Mouse (Mus musculus): ENCODE measurements around the gene Cdk10. TPM values are rescaled to one million over a fixed set of nuclear protein-coding genes. Genes with fewer than 3 reads are reported as not detected.
"Not testable (repeated sequence)": the region's sequence is repeated elsewhere in the genome, so short reads cannot be mapped to it uniquely, and the experiment has no call there.

The Cdk10 gene
- polyA plus RNA-seq, 1 experiment from 2014 or later: 38.8 TPM

DNA sequence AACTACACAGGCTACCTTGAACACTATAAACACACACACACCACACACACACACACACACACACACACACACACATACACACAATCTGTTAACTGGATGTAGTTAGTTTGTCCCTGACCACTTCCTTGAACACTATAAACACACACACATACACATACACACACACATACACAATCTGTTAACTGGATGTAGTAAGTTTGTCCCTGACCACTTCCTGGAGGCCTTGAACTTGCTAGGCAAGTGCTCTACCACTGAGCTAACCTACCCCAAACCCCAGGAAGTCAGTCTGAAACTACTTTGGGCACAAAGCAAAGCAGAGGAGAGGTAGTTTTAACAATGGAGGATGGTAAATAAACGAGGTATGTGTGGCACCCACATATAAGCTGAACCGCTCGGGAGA, 21.1 kb upstream of the Cdk10 start:
- Histone ChIP-seq H3K4me1 (no peaks in the 10 kb centered on the region), H3K36me3 (ENCODE audit: poor library complexity, severe bottlenecking) (peaks cover 48% of the 10 kb centered on the region), H3K27ac (no peak overlapping the region), H3K9ac (no peak overlapping the region), H3K4me2 (no peak overlapping the region), H3K27me3 (peaks cover 3% of the 10 kb centered on the region; the same call in 1 of the 2 replicates), H3K9me3 (replicated peaks) (no peaks in the 10 kb centered on the region), H3K4me3 (no peak overlapping the region)
- ATAC-seq: no peak
- WGBS: 92% methylated on average over 3 of the region's 3 CpGs

DNA sequence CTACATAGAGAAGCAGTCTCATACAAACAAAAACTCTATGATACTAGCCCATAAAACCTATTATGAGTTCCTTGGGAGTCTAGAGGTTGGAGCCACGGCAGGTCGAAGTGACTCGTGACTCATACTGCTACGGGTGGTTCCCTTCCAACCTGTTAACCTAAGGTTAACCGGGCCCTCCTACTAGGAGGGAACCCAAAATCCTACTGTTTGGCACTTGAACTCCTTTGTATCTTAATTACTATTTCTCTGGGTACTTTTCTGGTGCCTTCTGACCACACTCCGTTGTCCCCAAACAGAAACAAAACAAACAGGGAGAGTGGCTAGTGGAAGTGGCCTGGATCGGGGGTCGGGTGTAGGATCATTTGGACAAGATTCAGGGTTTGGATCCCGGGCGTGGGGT, 12.8 kb upstream of the Cdk10 start:
- 52% methylated on average over 10 of the region's 10 CpGs for WGBS
- Histone ChIP-seq H3K36me3 (ENCODE audit: poor library complexity, severe bottlenecking) (peaks cover 35% of the 10 kb centered on the region), H3K27me3 (no peaks in the 10 kb centered on the region), H3K27ac (no peak overlapping the region), H3K9ac (peak overlapping the region; percentile 97), H3K4me1 (peaks cover 23% of the 10 kb centered on the region), H3K9me3 (replicated peaks) (no peaks in the 10 kb centered on the region), H3K4me2 (peak overlapping the region; percentile 95), H3K4me3 (peak overlapping the region; percentile 95)
- no peak for ATAC-seq

DNA sequence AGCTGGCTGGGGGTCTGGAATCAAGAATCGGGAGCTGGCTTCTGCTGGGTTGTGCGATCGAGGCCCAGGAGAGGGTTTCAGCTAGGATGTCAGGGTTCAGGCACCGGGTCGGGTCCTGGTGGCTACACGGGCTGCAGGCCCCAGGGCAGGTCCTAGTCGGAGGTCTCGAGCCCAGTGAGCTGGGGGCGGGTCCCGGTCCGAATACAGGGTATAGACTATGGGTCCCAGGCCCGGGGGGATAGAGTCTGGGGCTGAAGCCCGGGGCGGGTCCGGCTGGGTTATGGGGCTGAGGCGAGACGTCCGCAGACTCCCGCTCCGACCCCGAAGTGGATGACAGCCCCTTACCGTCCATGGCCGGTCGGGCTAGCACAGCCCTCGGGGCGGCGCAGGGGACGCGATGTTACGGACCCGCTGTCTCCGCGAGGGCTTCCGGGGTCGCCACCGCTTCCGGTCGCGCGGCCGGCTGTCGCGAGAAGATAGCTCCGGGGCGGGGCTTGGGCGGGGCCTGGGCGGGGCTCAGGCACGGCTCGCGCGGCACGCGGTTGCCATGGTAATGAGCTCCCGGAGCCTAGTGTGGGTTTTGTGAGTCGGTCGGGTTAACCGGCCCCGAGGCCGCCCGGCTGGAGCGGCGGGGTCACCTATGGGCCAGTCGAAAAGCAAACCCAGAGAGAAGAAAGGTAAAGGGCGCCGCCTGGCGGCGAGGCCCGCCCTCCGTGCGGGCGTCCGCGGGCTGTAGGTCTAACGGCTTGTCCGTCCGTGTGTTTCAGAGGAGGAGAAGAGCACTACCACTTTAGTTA, 12.1 kb upstream of the Cdk10 start, which contains the start of the genes Chmp1a and Spata33:
Chmp1a (minus strand) TSS at position 443 of the 797 bp plus-strand sequence.
Spata33 (plus strand) TSS at position 512 of the 797 bp plus-strand sequence.
- no peaks in the 10 kb centered on the region for H3K27me3 ChIP-seq
- no peaks in the 10 kb centered on the region for H3K9me3 ChIP-seq (replicated peaks)
- H3K27ac ChIP-seq: 0 out of 2 replicates have a peak within 1 kb of the TSS, but pooled peaks have one; percentile 8
- H3K4me3 ChIP-seq: peak within 1 kb of the TSS; percentile 95
- H3K4me1 ChIP-seq: peaks cover 23% of the 10 kb centered on the region
- WGBS: under 1% methylated on average over 76 of the region's 76 CpGs
- peak within 1 kb of the TSS; percentile 97 for H3K9ac ChIP-seq
- peak within 1 kb of the TSS; percentile 95 for H3K4me2 ChIP-seq
- H3K36me3 ChIP-seq (ENCODE audit: poor library complexity, severe bottlenecking): peaks cover 29% of the 10 kb centered on the region
- ATAC-seq: peak; percentile 95

DNA sequence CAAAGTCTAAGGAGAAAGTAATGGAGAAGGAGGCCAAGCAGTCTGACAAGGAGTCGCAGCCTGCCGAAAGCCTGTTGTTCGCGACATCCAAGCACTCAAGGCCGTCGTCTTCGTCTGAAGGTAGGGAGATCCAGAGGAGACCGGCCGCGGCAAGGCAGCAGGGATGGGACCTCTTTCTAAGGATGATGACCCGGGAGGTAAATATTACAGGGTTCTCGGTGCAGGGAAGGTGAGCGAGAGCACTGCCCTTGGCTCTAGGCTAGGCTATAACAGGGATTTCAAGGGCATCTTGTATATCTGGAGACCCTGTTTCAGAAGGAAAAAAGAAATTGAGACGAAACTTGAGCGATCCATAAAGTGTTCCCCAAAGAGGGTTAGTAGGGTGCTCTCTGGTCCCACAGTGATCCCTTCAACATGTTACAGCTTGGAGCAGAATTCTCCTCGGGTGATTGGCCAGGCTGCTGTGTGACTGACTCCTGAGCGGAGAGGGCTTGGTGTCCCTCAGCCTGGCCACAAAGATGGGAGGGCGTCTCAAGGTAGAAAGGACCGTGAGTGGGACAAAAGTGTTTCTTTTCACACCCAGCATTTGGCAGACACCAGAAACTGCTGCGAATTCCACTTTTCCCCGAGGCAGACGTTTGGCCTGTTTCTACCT, 11.4 kb upstream of the Cdk10 start:
- ATAC-seq: no peak; the same call in none of the 2 replicates
- Histone ChIP-seq H3K27ac (0 out of 2 replicates have a peak overlapping the region, but pooled peaks have one; percentile 8), H3K4me2 (peak overlapping the region; percentile 95), H3K4me3 (peak overlapping the region; percentile 95), H3K9me3 (replicated peaks) (no peaks in the 10 kb centered on the region), H3K36me3 (ENCODE audit: poor library complexity, severe bottlenecking) (peaks cover 21% of the 10 kb centered on the region), H3K4me1 (peaks cover 23% of the 10 kb centered on the region), H3K9ac (peak overlapping the region; percentile 97), H3K27me3 (no peaks in the 10 kb centered on the region)
- 22% methylated on average over 22 of the region's 22 CpGs for WGBS

DNA sequence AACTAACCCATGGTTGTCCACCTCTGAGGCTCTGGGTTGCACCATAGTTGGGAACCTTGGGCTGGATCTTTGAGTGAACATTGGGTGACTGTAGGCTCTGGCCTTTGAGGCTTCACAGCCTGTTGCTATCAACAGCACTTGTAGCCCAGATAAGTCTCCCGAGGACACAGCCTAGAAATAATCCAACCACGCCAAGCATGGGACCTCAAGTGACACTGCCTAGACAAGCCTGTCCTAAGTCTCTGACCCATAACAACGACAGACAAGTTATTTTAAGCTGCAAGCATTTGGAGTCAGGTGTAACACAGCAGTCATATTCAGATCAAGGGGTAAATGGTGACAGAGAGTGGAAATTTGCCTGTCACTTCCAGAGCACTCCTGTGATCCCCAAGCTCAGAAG, 9.2 kb upstream of the Cdk10 start:
- H3K4me1 ChIP-seq: peaks cover 23% of the 10 kb centered on the region
- H3K9me3 ChIP-seq (replicated peaks): no peaks in the 10 kb centered on the region
- H3K4me2 ChIP-seq: no peak overlapping the region
- H3K36me3 ChIP-seq (ENCODE audit: poor library complexity, severe bottlenecking): no peaks in the 10 kb centered on the region
- 78% methylated on average over 3 of the region's 3 CpGs for WGBS
- no peak for ATAC-seq
- H3K4me3 ChIP-seq: no peak overlapping the region
- H3K27ac ChIP-seq: no peak overlapping the region
- no peak overlapping the region for H3K9ac ChIP-seq
- H3K27me3 ChIP-seq: no peaks in the 10 kb centered on the region

DNA sequence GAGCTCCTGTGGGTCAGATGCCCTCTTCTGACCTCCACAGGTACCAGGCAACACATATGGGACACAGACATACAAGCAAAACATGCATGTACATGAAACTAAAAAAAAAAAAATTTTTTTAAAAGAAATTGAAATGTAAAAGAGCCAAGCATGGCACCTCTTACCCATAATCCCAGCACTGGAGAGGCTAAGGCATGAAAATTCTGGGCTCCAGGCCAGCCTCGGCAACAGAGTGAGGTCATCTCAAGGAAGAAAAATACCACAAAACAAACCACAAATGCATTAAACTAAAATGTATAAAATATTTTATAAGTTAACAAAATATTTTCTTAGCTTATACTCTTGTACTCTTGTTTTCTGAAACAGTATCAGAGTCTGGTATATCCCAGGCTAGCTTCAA, 3.7 kb upstream of the Cdk10 start:
- H3K4me2 ChIP-seq: no peak overlapping the region
- H3K9ac ChIP-seq: no peak overlapping the region
- H3K36me3 ChIP-seq (ENCODE audit: poor library complexity, severe bottlenecking): no peaks in the 10 kb centered on the region
- no peak overlapping the region for H3K27ac ChIP-seq
- no peak for ATAC-seq
- 92% methylated on average over 1 of the region's 1 CpGs for WGBS
- H3K4me3 ChIP-seq: no peak overlapping the region
- H3K27me3 ChIP-seq: no peaks in the 10 kb centered on the region
- peaks cover 15% of the 10 kb centered on the region for H3K4me1 ChIP-seq
- no peaks in the 10 kb centered on the region for H3K9me3 ChIP-seq (replicated peaks)

DNA sequence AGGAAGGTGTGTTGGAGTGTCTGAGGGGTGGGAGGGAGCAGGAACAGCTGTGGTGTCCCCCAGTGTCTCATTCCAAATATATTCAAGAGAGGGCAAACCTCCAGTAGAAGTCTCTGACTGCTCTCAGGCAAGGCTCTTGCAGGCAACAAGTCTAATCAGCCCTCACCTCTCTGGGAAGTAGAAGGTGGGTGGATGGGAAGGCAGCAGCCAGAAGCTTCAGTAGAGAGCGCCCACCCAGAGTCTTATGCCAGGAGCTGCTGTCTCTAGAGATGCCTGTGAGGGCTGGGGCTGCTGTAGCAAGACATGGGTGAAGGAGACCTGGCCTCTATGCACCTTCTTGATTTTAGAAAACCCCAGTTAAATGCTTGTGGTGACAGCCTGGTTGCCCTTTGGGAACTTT, 3.8 kb downstream of the Cdk10 start:
- Histone ChIP-seq H3K4me1 (peaks cover 15% of the 10 kb centered on the region), H3K9ac (no peak overlapping the region), H3K27me3 (0 out of 2 replicates have a peak, but pooled peaks cover 5% of the 10 kb centered on the region), H3K4me2 (no peak overlapping the region), H3K4me3 (no peak overlapping the region), H3K27ac (no peak overlapping the region), H3K36me3 (ENCODE audit: poor library complexity, severe bottlenecking) (peaks cover 37% of the 10 kb centered on the region), H3K9me3 (replicated peaks) (no peaks in the 10 kb centered on the region)
- no peak for ATAC-seq
- 96% methylated on average over 1 of the region's 1 CpGs for WGBS

DNA sequence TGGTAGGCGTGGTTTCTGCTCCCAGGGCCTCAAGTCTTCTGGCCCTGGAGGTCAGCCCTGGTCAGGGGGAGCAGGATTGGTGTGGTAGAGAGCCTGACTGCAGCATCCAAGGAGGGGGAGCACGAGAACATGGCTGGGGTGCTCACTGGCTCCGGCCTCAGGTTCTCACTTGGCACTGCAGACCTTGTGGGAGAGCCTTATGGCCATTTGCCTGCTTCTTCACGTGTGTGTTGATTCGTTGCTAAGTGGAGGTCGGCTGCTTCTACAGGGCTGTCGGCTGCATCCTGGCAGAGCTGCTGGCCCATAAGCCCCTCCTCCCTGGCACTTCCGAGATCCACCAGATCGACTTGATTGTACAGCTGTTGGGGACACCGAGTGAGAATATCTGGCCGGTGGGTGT, 5.7 kb downstream of the Cdk10 start:
- 86% methylated on average over 11 of the region's 11 CpGs for WGBS

DNA sequence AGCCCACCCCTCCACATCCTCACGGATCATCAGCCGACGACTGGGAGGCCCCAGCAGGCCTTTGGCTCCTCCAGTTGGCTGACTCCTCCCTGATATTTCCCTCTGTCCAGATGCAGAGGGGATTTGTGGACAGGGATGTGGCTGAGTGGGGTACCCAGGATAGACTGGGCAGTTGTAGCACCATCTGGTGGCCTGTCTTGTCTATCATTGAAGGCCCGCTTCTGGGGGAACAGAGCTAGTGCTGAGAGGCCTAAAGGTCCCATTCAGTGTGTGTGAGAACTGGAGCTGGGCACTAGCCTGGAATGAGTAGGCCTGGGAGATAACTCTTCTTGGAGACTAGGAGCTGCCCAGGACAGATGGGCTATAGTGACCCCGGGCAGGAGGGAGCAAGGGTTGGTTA, 7.1 kb downstream of the Cdk10 start:
- Histone ChIP-seq H3K36me3 (ENCODE audit: poor library complexity, severe bottlenecking) (peaks cover 34% of the 10 kb centered on the region), H3K4me3 (no peak overlapping the region), H3K9me3 (replicated peaks) (no peaks in the 10 kb centered on the region), H3K9ac (no peak overlapping the region), H3K27ac (no peak overlapping the region), H3K27me3 (peaks cover 38% of the 10 kb centered on the region), H3K4me1 (peaks cover 18% of the 10 kb centered on the region), H3K4me2 (no peak overlapping the region)
- ATAC-seq: no peak
- WGBS: 66% methylated on average over 5 of the region's 5 CpGs

More for the DNA sequence above, 5.7 kb downstream of the Cdk10 start:
- peaks cover 37% of the 10 kb centered on the region for H3K36me3 ChIP-seq (ENCODE audit: poor library complexity, severe bottlenecking)
- peaks cover 13% of the 10 kb centered on the region for H3K4me1 ChIP-seq
- H3K27me3 ChIP-seq: peaks cover 24% of the 10 kb centered on the region
- H3K9ac ChIP-seq; H3K4me2 ChIP-seq; H3K27ac ChIP-seq; H3K9me3 ChIP-seq (replicated peaks); H3K4me3 ChIP-seq; ATAC-seq: not testable (repeated sequence)

DNA sequence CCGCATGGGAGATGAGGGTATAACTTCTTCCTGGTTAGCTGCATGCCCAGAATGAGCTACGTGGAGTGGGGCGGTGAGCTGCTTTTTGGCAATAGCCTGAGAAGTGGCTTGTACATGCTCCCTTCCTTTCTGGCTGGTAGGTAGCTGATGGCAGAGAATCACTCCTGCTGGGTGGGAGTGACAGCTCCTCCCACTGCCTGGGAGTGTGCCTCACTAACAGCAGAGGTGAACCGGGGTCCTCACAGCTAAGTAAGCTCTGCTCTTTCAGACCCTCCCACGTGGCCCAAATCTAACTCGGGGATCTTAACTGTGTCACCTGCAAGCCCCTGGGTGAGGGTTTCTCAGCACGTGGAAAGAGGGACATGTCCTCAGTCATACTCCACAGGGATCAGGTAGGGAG, 7.9 kb downstream of the Cdk10 start:
- WGBS: 44% methylated on average over 7 of the region's 7 CpGs
- no peak for ATAC-seq
- H3K9me3 ChIP-seq (replicated peaks): no peaks in the 10 kb centered on the region

DNA sequence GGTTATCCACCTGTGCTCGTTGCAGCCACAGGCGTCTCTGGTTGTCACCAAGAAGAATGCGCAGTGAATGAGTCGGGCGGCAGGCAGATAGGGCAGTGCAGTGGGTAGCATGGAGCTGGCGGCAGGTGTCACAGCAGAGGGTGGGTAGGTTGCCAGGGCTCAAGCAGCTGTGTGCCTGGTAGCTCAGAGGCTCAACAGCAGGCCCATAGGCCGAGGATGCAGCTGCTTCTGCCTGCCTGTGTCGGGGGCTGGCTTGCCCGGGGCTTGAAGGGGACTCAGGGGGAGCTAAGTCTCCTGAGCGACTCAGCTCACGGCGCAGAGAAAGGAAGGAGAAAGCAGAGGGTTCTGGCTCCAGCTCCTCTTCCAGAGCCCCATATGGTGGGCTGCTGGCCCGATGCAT, 8.7 kb downstream of the Cdk10 start:
- Histone ChIP-seq H3K4me3 (no peak overlapping the region), H3K27ac (no peak overlapping the region), H3K27me3 (peaks cover 44% of the 10 kb centered on the region), H3K9ac (no peak overlapping the region), H3K4me1 (peaks cover 18% of the 10 kb centered on the region), H3K4me2 (no peak overlapping the region), H3K36me3 (ENCODE audit: poor library complexity, severe bottlenecking) (peaks cover 19% of the 10 kb centered on the region), H3K9me3 (replicated peaks) (no peaks in the 10 kb centered on the region)
- ATAC-seq: no peak
- WGBS: 54% methylated on average over 13 of the region's 13 CpGs

More for the DNA sequence above, 7.9 kb downstream of the Cdk10 start:
- Histone ChIP-seq H3K4me2 (no peak overlapping the region), H3K36me3 (ENCODE audit: poor library complexity, severe bottlenecking) (peaks cover 26% of the 10 kb centered on the region), H3K27me3 (peaks cover 44% of the 10 kb centered on the region), H3K9ac (peak overlapping the region; percentile 12; the same call in 1 of the 2 replicates), H3K4me1 (peaks cover 18% of the 10 kb centered on the region), H3K4me3 (no peak overlapping the region), H3K27ac (no peak overlapping the region)

DNA sequence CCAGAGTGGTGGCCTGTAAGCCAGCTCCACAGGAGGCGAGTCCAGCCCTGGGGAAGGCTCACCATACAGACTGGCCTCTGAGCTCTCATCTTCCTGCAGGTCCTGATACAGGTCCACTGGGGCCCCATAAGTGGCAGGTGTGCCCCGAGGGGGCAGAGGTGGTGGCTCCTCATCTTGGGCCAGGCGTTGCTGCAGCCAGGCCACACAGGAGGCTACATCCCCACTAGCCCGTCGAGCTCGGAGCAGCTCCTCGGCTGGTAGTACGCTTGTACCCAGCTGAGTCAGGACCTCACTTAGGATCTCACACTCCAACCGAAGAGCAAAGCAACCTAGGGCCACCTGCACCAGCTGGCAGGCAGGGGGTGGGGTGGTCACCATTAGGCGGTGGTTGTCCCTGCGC, 9.1 kb downstream of the Cdk10 start:
- Histone ChIP-seq H3K4me1 (peaks cover 18% of the 10 kb centered on the region), H3K36me3 (ENCODE audit: poor library complexity, severe bottlenecking) (peaks cover 14% of the 10 kb centered on the region), H3K9me3 (replicated peaks) (no peaks in the 10 kb centered on the region), H3K27me3 (peaks cover 44% of the 10 kb centered on the region), H3K9ac (no peak overlapping the region), H3K4me3 (no peak overlapping the region), H3K4me2 (no peak overlapping the region), H3K27ac (no peak overlapping the region)
- ATAC-seq: no peak
- 79% methylated on average over 11 of the region's 11 CpGs for WGBS
